Mouse (Mus musculus) bone marrow, adult 2 months (tissue): ENCODE results near the gene Tctn1.

Source experiments
- CTCF ChIP-seq: fragments of 200-500 bp; IDR thresholded peaks from 2 replicates; pipeline ENCODE4 v1.5.1; 2011; ENCODE audit warnings: low read length, control low read depth; ENCODE audit not compliant: control insufficient read depth, insufficient read depth
- POLR2A ChIP-seq: fragments of 200-500 bp; IDR thresholded peaks from 2 replicates; pipeline ENCODE4 v1.6.1; 2011; ENCODE audit warnings: low read depth, mild to moderate bottlenecking, control low read depth, low read length, borderline replicate concordance; ENCODE audit not compliant: control insufficient read depth

- TF ChIP-seq CTCF (no peak), POLR2A (no peak)
These were observed 50.4 kb downstream of the Tctn1 start for GRCm38 (mm10) chr5:122213861-122214260.
